Mouse (Mus musculus) heart, adult 2 months (tissue): ENCODE results near the gene Dennd1c.

ENCODE experiments used
- CTCF ChIP-seq: fragments of 200-600 bp; IDR thresholded peaks from 2 replicates; pipeline ENCODE4 v1.8.1; 2022; ENCODE audit warnings: antibody characterized with exemption, mild to moderate bottlenecking, moderate library complexity
- POLR2A ChIP-seq: fragments of 200-500 bp; IDR thresholded peaks from 2 replicates; pipeline ENCODE4 v1.6.1; 2011; ENCODE audit warnings: mild to moderate bottlenecking, low read depth, low read length, control low read depth; ENCODE audit not compliant: insufficient read depth

- TF ChIP-seq CTCF (no peak), POLR2A (no peak)
Measured at GRCm38 (mm10) chr17:57066908-57067307, 11.4 kb downstream of the Dennd1c start.
